Mouse (Mus musculus): ENCODE results near the gene Magea3. TPM values are rescaled to one million over a fixed set of nuclear protein-coding genes. Genes with fewer than 3 reads are reported as not detected.
"Not testable (repeated sequence)": the region's sequence is repeated elsewhere in the genome, so short reads cannot be mapped to it uniquely, and the experiment has no call there.

Gene Magea3
- polyA plus RNA-seq (2014; fragmentation: Nextera tagmentation; extraction: Ambion mirVana) = not detected in 2 replicates

DNA sequence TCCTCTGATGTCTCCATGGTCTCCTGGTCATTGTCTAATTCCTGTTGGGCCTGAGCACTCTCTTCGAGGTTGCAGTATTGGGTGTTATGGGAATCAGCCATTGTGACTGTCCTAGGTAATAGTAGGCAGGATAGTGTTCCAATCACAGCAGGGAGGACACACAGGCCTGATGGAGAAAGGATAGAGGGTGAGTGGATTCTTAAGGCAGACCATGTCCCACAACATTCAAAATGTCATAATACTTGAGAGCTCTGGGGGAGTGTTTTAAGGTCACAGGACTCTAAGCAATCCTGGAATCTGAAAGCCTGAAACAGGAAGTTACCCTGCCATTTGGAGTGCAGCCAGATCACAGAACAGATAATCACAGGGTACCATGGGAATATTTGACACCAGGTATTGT is at the start of gene Magea3:
Gene Magea3, minus strand, starts transcription at position 101 of the 400 bp plus-strand sequence.
- not testable (repeated sequence) for H3K4me1 ChIP-seq (replicated peaks; ENCODE audit: control insufficient read depth, insufficient read depth, low read length); H3K9ac ChIP-seq (ENCODE audit: low read depth, low read length); DNase-seq (ENCODE audit: low spot score); ATAC-seq (ENCODE audit: low FRiP score); H3K4me3 ChIP-seq (ENCODE audit: low read depth, low read length); H3K4me2 ChIP-seq (replicated peaks; ENCODE audit: low read depth, low read length); H3K27me3 ChIP-seq (ENCODE audit: control insufficient read depth, insufficient read depth, low read length); H3K9me3 ChIP-seq (ENCODE audit: control insufficient read depth, low read length); H3K27ac ChIP-seq (ENCODE audit: low read depth, low read length); H3K36me3 ChIP-seq (ENCODE audit: control insufficient read depth, insufficient read depth, low read length)
- 75% methylated on average over 1 of the region's 1 CpGs for WGBS

DNA sequence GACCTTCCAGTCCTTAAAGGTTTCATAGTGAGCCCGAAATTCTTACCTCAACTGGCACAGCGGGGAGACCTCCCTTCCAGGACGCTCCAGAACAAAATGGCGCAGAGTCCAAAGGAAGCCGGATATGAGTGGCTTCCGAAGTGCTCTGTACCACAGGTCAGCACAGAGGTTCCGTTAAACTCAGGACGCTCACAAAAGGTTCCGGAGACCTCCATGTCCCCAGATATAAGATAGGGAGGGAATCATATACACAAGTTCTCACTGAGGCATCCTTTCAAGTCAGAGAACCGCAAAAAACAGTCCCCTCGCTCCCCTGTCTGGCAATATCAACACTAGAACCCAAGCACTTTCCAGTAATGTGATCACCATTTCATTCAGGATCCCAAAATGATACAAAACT is 46.4 kb upstream of the Magea3 start, which contains the start of gene Magea8:
Gene Magea8, minus strand, starts transcription at position 101 of the 400 bp plus-strand sequence.
- not testable (repeated sequence) for DNase-seq (ENCODE audit: low spot score)
- 88% methylated on average over 8 of the region's 11 CpGs for WGBS

DNA sequence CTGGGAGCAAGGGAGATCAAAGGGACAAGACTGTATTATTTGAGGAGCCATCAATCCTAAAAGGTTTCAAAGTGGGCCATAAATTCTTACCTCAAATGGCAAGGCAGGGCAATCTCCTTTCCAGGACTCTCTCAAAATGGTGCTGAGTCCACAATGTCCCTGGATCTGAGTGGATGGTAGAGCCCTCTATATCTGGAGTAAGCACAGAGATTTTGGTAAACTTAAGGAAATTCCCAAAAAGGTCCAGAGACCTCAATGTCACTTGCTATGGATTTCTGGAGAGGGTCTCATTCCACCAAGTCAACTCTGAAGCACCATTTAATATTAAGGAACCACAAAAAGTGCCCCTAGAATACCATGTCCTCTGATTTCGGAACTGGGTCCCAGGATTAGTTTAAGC is 13.4 kb downstream of the Magea3 start, which contains the start of gene Magea6:
Gene Magea6, minus strand, starts transcription at position 101 of the 400 bp plus-strand sequence.
- 79% methylated on average over 1 of the region's 1 CpGs for WGBS
- H3K4me3 ChIP-seq (ENCODE audit: low read depth, low read length); DNase-seq (ENCODE audit: low spot score): not testable (repeated sequence)

More for the DNA sequence above, 46.4 kb upstream of the Magea3 start, which contains the start of gene Magea8:
- ATAC-seq (ENCODE audit: low FRiP score); H3K4me3 ChIP-seq (ENCODE audit: low read depth, low read length); H3K9me3 ChIP-seq (ENCODE audit: control insufficient read depth, low read length); H3K27ac ChIP-seq (ENCODE audit: low read depth, low read length); H3K9ac ChIP-seq (ENCODE audit: low read depth, low read length); H3K27me3 ChIP-seq (ENCODE audit: control insufficient read depth, insufficient read depth, low read length); H3K4me1 ChIP-seq (replicated peaks; ENCODE audit: control insufficient read depth, insufficient read depth, low read length); H3K36me3 ChIP-seq (ENCODE audit: control insufficient read depth, insufficient read depth, low read length); H3K4me2 ChIP-seq (replicated peaks; ENCODE audit: low read depth, low read length): not testable (repeated sequence)

More for the DNA sequence above, 13.4 kb downstream of the Magea3 start, which contains the start of gene Magea6:
- H3K9ac ChIP-seq (ENCODE audit: low read depth, low read length); H3K27me3 ChIP-seq (ENCODE audit: control insufficient read depth, insufficient read depth, low read length); H3K4me2 ChIP-seq (replicated peaks; ENCODE audit: low read depth, low read length); H3K27ac ChIP-seq (ENCODE audit: low read depth, low read length); ATAC-seq (ENCODE audit: low FRiP score); H3K9me3 ChIP-seq (ENCODE audit: control insufficient read depth, low read length); H3K4me1 ChIP-seq (replicated peaks; ENCODE audit: control insufficient read depth, insufficient read depth, low read length); H3K36me3 ChIP-seq (ENCODE audit: control insufficient read depth, insufficient read depth, low read length): not testable (repeated sequence)

Other genes starting within 250 kb of the Magea3 start
- not detected in 2 replicates for gene Cldn34b1, start 59.2 kb downstream of the Magea3 start, polyA plus RNA-seq (2014; fragmentation: Nextera tagmentation; extraction: Ambion mirVana)
- not detected in 2 replicates for gene Magea6, start 13.5 kb downstream of the Magea3 start, polyA plus RNA-seq (2014; fragmentation: Nextera tagmentation; extraction: Ambion mirVana)
- gene Magea8, start 46.3 kb upstream of the Magea3 start, polyA plus RNA-seq (2014; fragmentation: Nextera tagmentation; extraction: Ambion mirVana) = not detected in 2 replicates
- gene Magea5, start 113.6 kb upstream of the Magea3 start, polyA plus RNA-seq (2014; fragmentation: Nextera tagmentation; extraction: Ambion mirVana) = not detected in 2 replicates
- not detected in 2 replicates for gene Magea1, start 140.3 kb upstream of the Magea3 start, polyA plus RNA-seq (2014; fragmentation: Nextera tagmentation; extraction: Ambion mirVana)
- gene Magea2, start 144.2 kb upstream of the Magea3 start, polyA plus RNA-seq (2014; fragmentation: Nextera tagmentation; extraction: Ambion mirVana) = not detected in 2 replicates
- not detected in 2 replicates for gene Cldn34b2, start 178.9 kb upstream of the Magea3 start, polyA plus RNA-seq (2014; fragmentation: Nextera tagmentation; extraction: Ambion mirVana)